Mouse (Mus musculus) heart, adult 2 months (tissue): ENCODE measurements around the gene Map4k5.

Source experiments
- CTCF ChIP-seq: fragments of 200-600 bp; IDR thresholded peaks from 2 replicates; pipeline ENCODE4 v1.8.1; 2022; ENCODE audit warnings: antibody characterized with exemption, mild to moderate bottlenecking, moderate library complexity
- EP300 ChIP-seq: fragments of 200-500 bp; IDR thresholded peaks from 2 replicates; pipeline ENCODE4 v1.6.1; 2011; ENCODE audit warnings: low read depth, low read length, control low read depth; ENCODE audit not compliant: insufficient read depth
- POLR2A ChIP-seq: fragments of 200-500 bp; IDR thresholded peaks from 2 replicates; pipeline ENCODE4 v1.6.1; 2011; ENCODE audit warnings: mild to moderate bottlenecking, low read depth, low read length, control low read depth; ENCODE audit not compliant: insufficient read depth

- TF ChIP-seq POLR2A (no peak), CTCF (no peak), EP300 (no peak)
Observed at GRCm38 (mm10) chr12:69912737-69913136, 19.7 kb upstream of the Map4k5 start.
